Mouse (Mus musculus): ENCODE data around the gene Dmwd.

DNA sequence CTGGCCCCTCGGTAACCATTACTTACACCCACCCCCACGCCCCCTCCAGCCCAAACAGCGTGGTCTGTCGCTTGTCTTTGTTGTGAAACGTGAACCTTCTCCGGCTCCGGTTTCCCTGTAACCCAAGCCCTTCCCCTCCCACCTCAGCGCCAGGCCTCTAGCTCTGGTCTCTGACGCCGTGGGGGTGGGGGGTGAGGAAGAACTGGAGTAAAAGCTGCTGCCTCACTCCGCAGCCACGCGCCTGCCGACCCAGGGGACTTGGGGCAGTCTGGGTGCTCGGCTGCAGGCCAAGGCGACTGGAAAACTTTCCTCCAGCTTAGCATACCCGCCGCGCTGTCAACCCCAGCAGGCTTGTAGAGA is 19.7 kb downstream of the Dmwd start:
- TF ChIP-seq POLR2A (IDR thresholded peaks at IDR 0.05; ENCODE audit: control insufficient read depth in 1 of 2, insufficient read depth in 1 of 2, low read depth in 1 of 2, low read length in 2 of 2, poor library complexity in 1 of 2) (no peak), USF2 (IDR thresholded peaks at IDR 0.05; ENCODE audit: borderline replicate concordance in 1 of 2, insufficient read depth in 1 of 2, low read depth in 1 of 2, low read length in 2 of 2) (no peak), SIN3A (IDR thresholded peaks at IDR 0.05; ENCODE audit: low read length) (peak; percentile 72), EP300 (IDR thresholded peaks at IDR 0.05; ENCODE audit: low read depth in 1 of 2, low read length in 2 of 2) (no peak)

All from MEL (cell line).